Mouse (Mus musculus) brain, embryonic 14.5 days (tissue): Measurements from ENCODE around the gene Cela3a. TPM values are rescaled to one million over a fixed set of nuclear protein-coding genes. Genes with fewer than 3 reads are reported as not detected.
A peak's percentile ranks its signal among the peaks of the same experiment; 100 is the strongest.
"Not testable (repeated sequence)": the region's sequence is repeated elsewhere in the genome, so short reads cannot be mapped to it uniquely, and the experiment has no call there.

Source experiments
- DNase-seq: peaks from one replicate; pipeline ENCODE4 v3.0.0-alpha.2; 2011; ENCODE audit warnings: low read depth
- CTCF ChIP-seq: fragments of 200-500 bp; IDR thresholded peaks from 2 replicates; pipeline ENCODE4 v1.5.1; 2012; ENCODE audit warnings: inconsistent platforms, mild to moderate bottlenecking, moderate library complexity, borderline replicate concordance; ENCODE audit not compliant: insufficient read depth, insufficient read length; ENCODE audit errors: extremely low read depth
- POLR2A ChIP-seq: fragments of 200-500 bp; IDR thresholded peaks from 2 replicates; pipeline ENCODE4 v1.6.1; 2012; ENCODE audit warnings: mild to moderate bottlenecking, inconsistent platforms, borderline replicate concordance; ENCODE audit not compliant: poor library complexity, insufficient read depth, insufficient read length, severe bottlenecking; ENCODE audit errors: extremely low read depth
- polyA plus RNA-seq: library from polyadenylated mRNA; depleted of rRNA; stranded (reverse); fragments of >200 nt; gene quantifications from 2 replicates; pipeline ENCODE4 v1.2.3, GENCODE M21; 2012

The Cela3a gene
- polyA plus RNA-seq, 1 experiment, result not detected

DNA sequence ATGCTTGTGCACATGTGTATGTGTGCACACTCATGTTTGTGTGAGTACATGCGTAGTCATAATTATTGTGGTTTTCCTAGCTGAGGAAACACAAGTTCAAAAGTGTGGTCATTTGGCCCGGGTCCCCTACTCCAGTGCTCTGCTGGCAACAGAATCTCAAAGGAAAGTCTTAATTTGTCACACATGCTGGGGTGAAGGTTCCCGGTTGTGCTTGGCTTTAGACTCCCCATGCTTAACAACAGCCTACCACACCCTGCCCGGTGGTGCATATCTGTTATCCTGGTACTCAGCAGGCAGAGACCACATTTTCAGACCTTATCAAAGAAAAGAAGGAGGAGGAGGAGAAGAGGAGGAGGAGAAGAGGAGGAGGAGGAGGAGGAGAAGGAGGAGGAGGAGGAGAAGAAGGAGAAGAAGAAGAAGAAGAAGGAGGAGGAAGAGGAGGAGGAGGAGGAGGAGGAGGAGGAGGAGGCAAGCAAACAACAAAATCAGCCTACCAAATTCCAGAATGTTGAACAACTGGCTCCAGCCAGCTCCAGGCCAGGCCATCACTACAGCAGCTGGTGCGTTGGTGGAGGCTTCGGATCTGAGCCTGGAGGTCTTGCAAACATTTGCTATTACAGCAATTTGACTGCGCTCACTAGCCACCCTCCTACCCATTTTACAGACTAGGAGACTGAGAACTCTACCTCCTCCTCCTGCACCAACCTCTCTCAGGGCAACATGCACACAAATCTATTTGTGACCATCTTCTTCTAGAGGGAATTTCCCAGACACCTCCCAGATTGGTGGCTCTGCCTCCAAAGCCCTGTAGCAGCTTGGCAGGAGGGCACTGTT is 38.0 kb upstream of the Cela3a start:
- DNase-seq, result no peak
- TF ChIP-seq POLR2A (no peak), CTCF (no peak)

DNA sequence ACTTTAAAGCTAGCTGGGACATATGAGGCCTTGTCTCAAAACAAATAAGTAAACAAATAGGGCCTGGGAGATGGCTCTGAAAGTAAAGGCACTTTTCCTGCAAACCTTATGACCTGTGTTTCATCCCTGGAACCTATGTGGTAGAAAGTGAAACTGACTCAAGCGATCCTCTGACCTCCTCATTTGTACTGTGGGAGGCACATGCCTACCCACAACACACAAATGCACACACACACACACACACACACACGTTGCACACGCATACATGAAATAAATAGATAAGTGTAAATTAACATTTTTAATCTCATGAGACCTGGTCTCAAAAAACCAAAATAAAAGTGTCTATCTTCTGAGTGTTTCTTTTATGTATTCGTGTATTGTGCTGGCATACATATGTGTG is 36.3 kb upstream of the Cela3a start:
- TF ChIP-seq POLR2A (no peak), CTCF (no peak)
- no peak for DNase-seq

DNA sequence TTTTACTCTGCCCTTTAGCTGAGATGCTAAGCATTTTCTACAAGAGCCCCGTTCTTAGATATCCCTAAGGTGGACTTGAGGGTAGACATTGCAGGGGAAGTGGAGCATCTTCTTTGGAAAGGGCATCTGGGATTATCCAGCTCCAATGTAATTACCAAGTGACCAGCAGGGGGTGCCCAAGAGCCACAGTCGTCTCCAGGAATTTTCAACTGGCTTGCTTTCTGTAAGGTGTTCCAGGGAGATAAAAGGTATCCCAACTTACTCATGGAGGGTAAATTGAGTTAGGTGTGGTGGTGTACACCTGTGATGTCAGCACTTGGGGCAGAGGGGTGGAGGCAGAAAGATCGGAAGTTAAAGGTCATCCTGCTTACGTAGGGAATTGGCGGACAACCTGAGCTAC is 34.0 kb upstream of the Cela3a start:
- peak; percentile 90; the same call in 1 of the 2 replicates for TF ChIP-seq CTCF
- TF ChIP-seq POLR2A, result no peak

DNA sequence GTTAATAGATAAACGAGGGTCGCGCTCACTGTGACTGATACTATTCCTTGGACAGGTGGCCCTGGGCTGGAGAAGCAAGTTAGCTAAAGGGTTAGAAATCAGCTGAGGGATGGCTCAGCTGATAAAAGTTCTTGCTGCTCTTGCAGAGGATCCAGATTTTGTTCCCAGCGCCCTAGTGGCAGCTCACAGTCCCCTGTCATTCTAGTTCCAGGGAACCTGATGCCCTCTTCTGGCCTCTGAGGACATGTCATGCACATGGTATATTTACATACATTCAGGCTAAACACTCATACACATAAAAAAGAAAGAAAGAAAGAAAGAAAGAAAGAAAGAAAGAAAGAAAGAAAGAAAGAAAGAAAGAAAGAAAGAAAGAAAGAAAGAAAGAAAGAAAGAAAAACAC is 31.7 kb upstream of the Cela3a start:
- no peak for DNase-seq
- no peak for TF ChIP-seq POLR2A
- TF ChIP-seq CTCF, result no peak

More for the DNA sequence above, 34.0 kb upstream of the Cela3a start:
- peak; percentile 76 for DNase-seq

DNA sequence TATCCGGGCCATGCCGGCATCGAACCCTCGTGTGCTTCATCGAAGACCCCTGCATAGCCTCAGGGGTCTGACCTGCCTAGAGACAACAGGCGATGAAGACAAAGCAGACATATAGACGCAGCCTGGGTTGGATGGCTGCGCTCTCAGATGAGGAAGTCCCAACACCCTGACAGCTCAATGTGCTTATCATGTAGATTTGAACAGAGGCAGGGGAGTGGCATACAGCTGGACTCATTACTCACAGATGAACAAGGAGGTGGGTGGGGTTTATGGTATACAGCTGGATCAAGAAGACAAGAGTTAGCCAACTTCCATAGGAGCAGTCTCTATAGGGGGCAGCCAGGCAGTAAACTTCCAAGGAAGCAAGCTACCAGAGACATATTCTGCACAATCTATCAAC is 29.3 kb upstream of the Cela3a start:
- no peak for DNase-seq
- TF ChIP-seq CTCF, result no peak
- no peak for TF ChIP-seq POLR2A

DNA sequence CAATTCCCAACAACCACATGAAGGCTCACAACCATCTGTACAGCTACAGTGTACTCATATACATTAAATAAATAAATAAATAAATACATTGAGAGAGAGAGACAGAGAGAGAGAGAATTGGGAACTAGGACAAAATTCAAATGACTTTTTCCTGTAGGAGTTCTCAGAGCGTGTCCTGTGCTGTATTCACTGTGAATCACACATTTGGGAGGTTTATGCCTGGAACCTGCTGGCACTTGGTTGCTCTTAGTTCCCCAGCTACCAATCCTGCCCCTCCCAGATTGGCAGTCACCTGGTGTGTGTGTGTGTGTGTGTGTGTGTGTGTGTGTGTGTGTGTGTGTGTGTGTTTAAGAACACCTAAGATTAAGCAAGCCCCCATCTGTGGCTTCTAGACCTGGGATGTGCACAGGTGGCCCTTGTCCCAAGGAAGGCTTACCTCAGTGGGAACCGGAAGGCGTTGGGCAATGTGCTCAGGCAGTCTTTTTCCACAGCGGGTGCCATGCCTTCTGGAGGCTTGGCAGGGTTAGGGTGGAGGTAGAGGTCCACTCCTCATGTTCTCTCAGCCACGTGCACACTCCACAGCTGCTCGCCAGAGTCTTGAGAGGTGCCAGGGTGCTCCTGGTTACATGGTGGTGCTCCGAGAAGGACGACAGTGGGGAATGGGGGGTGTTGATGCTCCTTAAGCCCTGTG is 27.5 kb upstream of the Cela3a start:
- DNase-seq, result no peak
- TF ChIP-seq CTCF, result no peak
- no peak for TF ChIP-seq POLR2A

DNA sequence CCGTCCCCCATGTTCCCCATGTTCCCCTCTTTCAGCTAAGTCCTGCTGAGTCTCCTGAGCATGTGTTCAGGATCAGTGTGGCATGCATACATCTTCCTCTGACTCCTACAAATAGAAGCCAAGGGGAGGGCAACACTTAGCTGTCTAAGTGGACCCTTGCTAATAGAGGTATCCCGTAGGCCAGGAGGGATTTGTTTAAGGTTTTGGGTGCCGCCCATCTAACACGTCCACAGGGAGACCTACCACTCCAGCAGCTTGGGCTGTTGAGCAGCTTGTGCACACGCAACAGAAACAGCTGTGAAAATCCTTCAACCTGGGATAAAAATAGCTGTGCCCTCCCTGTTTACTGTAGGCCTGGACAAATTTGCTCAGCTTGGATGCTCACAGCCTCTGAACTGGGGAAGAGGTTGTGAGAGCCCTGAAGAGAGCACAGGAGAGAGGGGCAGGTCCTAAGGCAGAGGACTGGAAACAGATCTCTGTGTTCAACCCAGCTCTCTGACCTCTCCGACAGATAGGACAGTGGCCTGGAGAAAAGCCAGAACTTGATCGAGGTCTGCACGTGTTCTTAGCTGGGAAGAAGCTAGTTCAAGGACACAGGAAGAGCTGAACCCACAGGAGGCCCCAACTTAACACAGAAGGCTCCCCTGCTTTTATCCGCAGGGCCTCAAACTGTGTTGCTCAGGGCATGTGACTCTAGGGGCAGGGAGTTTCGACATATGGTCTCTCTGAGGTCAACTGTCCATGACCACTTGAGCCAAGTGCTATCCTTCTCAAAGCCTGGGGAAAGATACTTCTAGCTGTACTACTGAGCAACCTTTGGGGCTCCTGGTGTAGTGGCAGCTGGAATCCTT is 23.3 kb upstream of the Cela3a start:
- DNase-seq, result not testable (repeated sequence)

DNA sequence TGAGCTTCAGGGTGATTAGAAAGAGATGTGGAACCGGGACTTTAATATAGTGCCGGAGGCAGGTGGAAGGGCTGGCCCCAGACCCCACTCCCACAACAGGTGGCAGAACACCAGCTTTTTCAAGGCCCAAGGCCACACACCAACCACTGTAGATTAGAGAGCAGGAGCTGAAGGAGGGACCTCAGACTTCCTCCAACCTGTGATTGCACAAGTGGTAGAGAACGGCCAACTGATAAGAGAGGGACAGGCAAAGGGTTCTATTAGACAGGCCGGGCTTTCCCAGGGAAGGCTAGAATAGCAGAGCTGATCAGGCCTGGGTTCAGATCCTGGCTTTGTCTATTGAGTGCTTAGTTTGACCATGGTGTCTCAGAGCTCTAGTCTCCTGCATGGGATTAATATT is 20.9 kb upstream of the Cela3a start, which contains the start of gene Cela3b:
Cela3b (minus strand) TSS at position 39 of the 400 bp plus-strand sequence.
- TF ChIP-seq POLR2A (no peak), CTCF (no peak)
- DNase-seq, result no peak

DNA sequence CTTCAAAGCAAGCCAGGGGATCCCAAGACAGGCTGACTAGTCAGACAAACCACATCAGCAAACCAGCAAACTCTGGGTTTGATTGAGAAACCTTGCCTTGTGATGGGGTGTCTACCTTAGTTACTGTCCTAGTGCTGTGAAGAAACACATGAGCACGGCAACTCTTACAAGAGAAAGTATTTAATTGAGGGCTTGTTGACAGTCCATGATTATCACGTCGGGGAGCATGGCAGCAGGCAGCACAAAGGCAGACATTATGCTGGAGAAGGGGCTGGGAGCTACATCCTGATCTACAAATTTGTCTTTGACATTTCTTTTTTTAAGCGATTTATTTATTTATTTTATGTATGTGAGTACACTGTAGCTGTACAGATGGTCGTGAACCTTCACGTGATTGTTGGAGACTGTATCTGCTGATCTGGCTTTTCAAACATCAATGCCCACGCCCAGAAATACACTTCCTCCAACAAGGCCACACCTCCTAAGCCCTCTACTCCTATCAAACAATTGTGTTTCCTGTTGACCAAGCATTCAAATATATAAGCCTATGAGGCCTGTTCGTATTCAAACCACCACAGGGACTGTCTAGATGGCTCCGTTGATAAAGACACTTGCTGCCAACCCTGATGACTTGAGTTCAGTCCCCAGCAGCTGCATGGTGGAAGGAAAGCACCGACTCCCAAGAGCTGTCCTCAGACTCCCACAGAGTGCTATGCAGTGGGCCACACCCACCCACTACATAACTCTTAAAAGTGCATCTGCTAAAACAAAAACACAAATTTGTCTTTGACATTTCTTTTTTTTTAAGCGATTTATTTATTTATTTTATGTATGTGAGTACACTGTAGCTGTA is 8.3 kb upstream of the Cela3a start:
- peak; percentile 16 for DNase-seq
- TF ChIP-seq CTCF (no peak), POLR2A (no peak)

DNA sequence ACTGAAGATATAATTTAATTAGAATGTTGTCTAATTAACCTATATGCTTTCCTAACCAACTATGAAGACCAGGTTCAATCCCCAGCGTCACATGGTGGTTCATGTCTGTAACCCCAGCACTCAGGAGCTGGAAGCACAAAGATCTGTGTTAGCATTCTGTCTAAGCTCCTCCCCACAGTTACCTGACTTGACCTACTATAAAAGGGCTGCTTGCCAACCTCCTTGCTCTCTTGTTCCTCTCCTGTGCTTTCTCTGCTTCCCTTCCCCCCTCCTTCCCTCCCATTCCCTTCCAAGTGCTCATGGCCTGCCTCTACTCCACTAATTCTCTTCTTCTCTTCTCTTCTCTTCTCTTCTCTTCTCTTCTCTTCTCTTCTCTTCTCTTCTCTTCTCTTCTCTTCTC is 5.3 kb upstream of the Cela3a start:
- no peak for DNase-seq
- no peak for TF ChIP-seq POLR2A
- TF ChIP-seq CTCF, result no peak

DNA sequence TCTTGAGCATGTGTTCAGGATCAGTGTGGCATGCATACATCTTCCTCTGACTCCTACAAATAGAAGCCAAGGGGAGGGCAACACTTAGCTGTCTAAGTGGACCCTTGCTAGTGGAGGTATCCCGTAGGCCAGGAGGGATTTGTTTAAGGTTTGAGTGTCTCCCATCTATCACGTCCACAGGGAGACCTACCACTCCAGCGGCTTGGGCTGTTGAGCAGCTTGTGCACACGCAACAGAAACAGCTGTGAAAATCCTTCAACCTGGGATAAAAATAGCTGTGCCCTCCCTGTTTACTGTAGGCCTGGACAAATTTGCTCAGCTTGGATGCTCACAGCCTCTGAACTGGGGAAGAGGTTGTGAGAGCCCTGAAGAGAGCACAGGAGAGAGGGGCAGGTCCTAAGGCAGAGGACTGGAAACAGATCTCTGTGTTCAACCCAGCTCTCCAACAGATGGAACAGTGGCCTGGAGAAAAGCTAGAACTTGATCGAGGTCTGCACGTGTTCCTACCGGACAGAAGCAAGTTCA is 2.7 kb upstream of the Cela3a start:
- not testable (repeated sequence) for DNase-seq

DNA sequence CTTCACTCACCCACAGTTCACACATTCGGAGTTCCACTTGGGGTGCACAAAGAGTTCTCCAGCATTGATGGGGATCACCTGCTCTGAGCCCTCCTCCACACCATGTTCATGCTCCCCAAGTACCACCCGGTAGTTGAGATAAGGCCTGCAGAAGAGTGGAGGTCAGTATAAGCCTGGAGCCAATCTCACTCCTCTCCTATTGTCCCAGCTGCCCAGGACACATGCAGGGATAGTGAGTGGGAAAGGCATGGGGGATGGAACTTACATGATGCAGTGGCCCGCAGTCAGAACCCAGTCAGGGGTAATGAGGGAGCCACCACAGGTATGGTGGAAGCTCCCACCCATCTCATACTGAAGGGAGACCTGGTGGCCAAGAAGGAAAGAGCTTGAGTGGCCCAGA is 4.0 kb downstream of the Cela3a start:
- TF ChIP-seq CTCF, result no peak
- no peak for TF ChIP-seq POLR2A
- no peak for DNase-seq
